18 mouse cellular contexts compared by ENCODE assay signal in the genomic region with DNA sequence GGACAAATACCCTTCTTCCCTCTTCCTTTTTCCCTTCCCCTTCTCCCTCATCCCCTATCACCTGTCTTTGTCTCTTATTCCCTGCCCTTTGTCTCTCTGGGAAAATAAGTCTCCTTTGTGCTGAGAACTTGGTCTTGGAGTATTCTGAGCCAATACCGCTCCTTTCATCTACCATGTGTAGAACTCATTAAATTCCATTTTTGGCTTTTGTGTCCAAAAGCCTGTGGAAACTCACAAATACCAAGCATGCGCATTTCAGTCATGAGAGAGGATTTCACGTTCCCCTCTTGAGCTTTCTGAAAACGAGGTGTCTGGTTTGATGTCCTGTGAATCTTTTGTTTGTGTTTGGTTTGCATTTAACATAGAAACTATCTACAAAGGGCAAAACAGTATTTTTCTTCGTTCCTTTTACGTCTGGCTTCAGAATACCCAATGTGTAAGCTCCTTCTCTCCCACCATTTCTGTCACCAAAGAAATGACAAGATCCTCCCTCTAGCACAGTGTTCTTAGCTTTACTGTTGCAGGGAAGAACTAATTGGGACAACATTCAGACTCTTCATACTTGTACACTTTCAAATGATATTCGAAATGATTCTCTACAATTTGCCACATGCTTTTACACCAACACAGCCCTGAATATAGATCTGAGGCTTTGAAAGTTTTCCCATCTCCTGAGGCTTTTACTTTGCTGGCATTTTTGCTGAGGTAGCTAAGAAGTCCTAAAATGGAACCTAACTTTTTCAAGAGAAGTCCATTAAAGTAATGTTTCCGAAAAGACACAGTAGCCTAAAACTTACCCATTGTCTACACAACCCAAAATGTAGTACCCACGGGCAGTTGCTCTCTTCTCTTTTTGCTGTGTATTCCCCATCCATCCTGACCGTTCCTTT.
"Had no signal": no experiment of that assay in that cellular context is flagged by ENCODE, and none has a peak within 500 bp of the region (broad histone marks: within the 10 kb centered on the region; RNA-seq: fewer than 3 reads in every experiment).

No protein-coding gene starts in this region.

- H3K4me2 ChIP-seq: liver, embryonic 15.5 days; lung, embryonic 15.5 days; midbrain, embryonic 12.5 days; neural tube, embryonic 12.5 days; stomach, embryonic 15.5 days had no signal

- H3K4me3 ChIP-seq: liver, embryonic 15.5 days; lung, embryonic 15.5 days; megakaryocyte, embryonic 14.5 days; midbrain, embryonic 12.5 days; neural tube, embryonic 12.5 days; stomach, embryonic 15.5 days had no signal

- ATAC-seq: liver, postnatal 0 days; lung, postnatal 0 days had no signal

- H3K9ac ChIP-seq: liver, embryonic 15.5 days; liver, postnatal 0 days; lung, embryonic 15.5 days; midbrain, embryonic 12.5 days; neural tube, embryonic 12.5 days; stomach, embryonic 15.5 days had no signal

- H3K27me3 ChIP-seq: liver, embryonic 15.5 days; lung, embryonic 15.5 days; midbrain, embryonic 12.5 days; neural tube, embryonic 12.5 days; stomach, embryonic 15.5 days had no signal

- H3K4me1 ChIP-seq: liver, embryonic 15.5 days; lung, embryonic 15.5 days; megakaryocyte, embryonic 14.5 days; midbrain, embryonic 12.5 days; neural tube, embryonic 12.5 days; stomach, embryonic 15.5 days had no signal

- DNase-seq: liver, postnatal 0 days; lung, adult 2 months; lung, postnatal 14 days; lung, postnatal 36 days; midbrain, embryonic 14.5 days; right cerebral cortex, postnatal 14 days; thymus, adult 2 months; thymus, postnatal 14 days; thymus, postnatal 36 days had no signal

- H3K9me3 ChIP-seq: liver, embryonic 15.5 days; lung, embryonic 15.5 days; midbrain, embryonic 12.5 days; neural tube, embryonic 12.5 days; stomach, embryonic 15.5 days had no signal

- H3K27ac ChIP-seq: liver, embryonic 15.5 days; lung, embryonic 15.5 days; macrophage; midbrain, embryonic 12.5 days; neural tube, embryonic 12.5 days; stomach, embryonic 15.5 days; stomach, postnatal 0 days had no signal

- H3K36me3 ChIP-seq: liver, embryonic 15.5 days; lung, embryonic 15.5 days; midbrain, embryonic 12.5 days; neural tube, embryonic 12.5 days; stomach, embryonic 15.5 days had no signal
